Mouse (Mus musculus) kidney, adult 9 months (tissue): ENCODE data around the gene Pex26.
A peak's percentile ranks its signal among the peaks of the same experiment; 100 is the strongest.

Experiments used
- DNase-seq: peaks from one replicate; pipeline ENCODE4 v3.0.0; 2022

The Pex26 gene

DNA sequence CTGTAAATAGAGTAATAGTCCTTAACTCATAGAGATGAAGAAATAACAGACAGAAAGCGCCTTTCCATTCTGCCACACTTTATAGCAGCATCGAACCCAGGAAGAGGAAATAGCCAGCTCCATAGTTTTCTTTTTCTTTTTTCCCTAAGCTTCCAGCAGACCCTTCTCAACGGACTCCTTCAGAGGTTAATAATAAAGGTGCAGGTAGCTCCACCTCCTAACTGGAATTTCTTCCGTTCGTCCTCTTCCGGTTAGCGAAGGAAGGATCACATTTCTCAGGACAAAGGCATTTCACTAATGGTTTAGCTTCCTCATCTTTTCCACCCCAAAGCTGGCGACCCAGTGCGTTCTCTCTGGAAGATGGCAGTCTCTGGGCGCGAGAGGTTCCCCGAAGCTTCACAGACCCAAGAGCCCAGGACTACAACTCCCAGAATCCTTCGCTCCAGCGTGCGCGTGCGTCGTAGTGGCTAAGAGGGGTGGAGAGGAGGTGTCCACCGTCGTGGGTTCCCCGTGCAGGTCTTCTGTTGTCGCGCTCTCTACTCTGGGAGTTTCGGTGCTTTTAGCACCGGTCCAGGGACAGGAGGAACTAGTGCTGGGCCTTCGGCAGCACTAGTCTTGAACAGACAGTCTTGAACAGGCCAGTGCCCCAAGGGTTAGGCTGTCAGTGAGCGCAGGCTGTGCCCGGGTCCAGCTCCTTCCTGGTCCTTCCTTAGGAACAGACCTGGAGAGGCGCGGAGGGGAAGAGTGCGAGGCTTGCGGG is at the start of gene Pex26:
Gene Pex26, plus strand, starts transcription at position 254 of the 760 bp plus-strand sequence.
- peak; percentile 94 for DNase-seq

DNA sequence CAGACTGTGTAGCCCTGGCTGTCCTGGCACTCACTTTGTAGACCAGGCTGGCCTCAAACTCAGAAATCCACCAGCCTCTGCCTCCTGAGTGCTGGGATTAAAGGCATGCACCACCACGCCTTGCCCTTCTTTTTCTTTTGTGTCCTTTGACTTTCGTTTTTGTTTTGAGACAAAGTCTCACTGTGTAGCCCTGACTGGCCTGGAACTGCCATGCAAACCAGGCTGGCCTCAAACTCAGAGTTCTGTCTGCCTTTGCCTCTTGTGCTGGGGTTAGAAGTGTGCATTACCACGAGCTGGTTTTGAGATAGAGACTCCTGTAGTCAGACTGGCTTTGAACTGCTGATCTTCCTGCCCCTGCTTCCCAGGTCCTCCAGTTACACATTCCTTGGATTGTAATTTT is 49.2 kb upstream of the Pex26 start:
- DNase-seq, result no peak

DNA sequence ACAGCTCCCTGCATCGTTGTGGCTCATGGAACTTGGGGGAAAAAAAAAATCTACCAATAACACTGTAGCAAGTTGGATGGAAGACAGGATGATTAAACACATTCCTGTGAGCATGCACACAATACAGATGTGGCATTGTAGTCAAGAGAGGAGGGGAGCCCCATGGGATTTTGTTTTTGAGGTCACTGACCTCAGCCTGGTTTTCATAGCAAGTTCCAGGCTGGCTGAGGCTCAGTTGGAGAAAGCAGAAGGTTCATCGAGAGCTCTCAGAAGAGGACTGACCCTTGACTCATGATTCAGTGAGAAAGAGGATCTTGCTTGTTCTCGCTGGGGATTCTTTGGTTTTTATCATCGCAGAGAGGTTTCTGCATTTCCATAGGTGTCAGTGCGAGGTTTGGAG is 48.6 kb upstream of the Pex26 start:
- DNase-seq, result no peak

DNA sequence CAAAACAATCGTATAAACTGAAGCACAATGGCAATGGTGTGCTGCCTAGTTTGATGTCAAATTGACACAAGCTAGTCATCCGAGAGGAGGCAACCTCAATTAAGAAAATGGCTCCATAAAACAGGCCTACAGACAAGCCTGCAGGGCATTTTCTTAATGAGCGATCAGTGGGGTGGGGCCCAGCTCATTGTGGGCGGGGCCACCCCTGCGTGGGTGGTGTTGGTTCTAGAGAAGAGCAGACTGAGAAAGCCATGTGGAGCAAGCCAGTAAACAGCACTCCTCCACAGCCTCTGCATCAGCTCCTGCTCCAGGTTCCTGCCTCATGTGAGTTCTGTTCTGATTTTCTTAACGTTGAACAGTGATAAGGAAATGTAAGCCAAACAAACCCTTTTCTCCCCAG is 46.2 kb upstream of the Pex26 start:
- DNase-seq, result no peak

DNA sequence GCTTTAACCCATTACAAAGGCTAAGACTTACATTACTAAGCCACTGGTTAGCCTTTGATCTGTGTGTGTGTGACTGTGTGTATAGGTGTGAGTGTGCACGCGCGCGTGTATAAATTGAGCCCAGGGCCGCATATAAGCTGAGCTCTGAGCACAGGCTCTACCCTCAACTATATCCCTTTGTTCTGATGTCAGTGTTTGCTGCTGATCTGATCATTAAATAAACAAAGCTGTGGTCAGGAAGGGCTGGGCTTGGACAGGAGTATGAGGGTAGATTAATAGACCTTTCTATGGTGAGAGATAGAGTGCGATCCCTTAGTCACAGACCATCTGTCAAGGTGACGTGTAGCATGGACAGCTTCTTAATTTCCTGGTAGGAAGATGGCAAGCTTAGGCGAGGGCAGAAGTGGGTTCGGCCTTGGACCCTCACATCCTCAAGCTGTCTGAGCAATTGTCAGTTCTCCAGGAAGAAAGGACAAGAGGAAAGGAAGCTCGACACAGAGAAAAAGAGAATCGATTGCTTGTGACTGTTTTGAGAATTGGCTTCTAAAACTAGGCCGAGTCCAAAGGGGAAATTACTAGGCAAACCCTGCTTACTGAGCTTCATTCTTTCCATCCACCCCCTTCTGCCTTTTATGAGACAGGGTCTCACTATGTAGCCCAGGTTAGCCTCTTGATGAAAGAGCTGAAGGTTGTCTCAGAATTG is 45.0 kb upstream of the Pex26 start:
- DNase-seq, result no peak

DNA sequence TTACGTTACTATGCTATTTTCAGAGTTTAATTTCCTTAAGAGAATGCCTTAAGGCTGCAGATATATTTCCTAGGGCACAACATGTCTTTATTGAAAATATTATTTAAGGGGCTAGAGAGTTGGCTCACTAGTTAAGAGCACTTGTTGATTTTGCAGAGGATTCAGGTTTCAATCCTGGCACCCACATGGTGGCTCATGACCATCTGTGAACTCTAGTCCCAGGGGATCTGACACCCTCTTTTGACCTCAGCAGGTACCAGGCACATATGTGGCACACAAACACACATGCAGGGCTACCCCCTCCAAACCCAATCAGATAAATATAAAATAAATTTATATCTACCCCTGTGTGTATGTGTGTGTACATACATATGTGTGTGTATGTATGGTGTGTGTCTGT is 44.2 kb upstream of the Pex26 start:
- DNase-seq, result no peak

DNA sequence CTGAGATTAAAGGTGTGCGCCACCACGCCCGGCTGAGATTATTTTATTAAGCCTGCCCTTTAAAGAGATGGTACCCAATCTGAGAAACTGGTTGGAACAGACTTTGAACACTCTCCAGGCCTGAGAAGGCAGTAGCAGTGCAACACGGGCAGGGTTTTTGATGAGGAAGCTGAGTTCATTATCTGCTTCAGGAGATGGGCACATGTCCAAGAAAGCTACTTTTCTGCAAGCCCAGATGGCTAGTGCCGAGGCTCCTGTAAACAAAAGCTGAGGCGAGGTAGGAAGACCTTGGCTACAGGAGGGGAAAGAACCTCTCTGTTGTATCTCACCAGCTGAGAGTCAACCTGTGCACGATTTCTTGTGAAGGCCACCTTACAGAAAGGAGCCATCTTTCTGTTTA is 41.2 kb upstream of the Pex26 start:
- no peak for DNase-seq

DNA sequence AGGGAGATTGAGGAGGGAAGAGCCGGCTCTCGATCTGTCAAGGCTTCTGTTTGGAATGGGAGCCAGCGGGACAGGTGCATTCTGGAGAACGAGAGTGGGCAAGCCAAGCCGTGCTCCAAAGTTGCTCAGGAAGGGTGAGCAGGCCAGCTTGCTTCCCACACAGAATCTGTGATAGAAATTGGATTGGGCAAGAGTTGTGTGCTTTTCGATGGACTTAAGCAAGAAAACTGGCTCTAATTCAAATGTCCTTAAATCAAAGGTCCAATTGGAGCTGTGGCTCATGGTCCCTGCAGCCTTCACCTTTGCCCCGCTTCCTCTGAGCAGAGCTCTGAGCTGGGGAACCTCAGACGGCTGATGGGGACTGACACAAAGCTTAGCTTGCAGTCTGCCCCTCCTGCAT is 40.0 kb upstream of the Pex26 start:
- peak; percentile 83 for DNase-seq

DNA sequence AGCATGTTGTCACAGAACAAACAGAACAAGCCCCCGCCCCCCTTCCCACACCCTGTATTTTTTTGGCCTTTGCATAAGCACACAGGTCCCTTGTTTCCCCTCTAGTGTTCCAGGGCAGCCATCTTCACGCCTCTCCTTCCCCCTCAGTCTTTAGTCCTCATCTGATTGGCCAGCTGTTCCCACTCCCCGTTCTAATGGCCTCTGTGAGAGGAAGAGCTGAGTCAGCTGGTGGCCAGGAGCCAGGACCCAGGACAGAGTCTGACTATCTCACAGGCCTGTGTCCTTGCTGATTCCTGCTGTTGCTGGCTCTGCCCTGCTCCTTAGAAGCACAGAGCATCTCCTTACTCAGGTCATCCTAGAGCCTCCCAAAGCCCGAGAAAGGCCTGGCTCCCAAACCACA is 39.4 kb upstream of the Pex26 start:
- peak; percentile 88 for DNase-seq

DNA sequence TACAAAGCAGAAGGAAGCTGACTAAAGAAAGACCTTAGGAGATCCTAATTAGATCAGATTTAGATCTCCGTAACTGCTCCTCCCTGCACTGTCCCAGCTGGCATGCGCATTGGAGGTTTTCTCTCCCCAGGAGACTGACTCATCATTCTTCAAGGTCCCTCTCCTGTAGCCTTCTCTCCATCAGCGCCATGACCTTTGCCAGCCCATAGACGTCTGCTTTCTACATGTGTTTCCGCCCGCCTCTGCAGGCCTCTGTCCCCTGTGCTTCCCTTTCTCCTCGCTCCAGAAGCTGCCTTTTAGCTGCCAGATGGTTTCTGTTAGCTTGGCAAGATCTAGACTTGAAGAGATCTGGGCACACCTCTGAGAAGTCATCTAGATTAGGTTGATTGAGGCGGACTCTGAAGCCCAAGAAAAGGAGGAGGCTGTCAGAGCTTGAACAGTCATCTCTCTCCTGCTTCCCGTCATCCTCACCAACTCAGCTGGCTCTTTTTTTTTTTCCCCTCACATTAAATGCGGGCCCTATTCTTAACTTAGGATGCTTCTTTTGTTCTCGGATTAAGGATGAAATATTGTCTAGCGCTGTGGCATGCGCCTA is 38.4 kb upstream of the Pex26 start:
- DNase-seq, result no peak

DNA sequence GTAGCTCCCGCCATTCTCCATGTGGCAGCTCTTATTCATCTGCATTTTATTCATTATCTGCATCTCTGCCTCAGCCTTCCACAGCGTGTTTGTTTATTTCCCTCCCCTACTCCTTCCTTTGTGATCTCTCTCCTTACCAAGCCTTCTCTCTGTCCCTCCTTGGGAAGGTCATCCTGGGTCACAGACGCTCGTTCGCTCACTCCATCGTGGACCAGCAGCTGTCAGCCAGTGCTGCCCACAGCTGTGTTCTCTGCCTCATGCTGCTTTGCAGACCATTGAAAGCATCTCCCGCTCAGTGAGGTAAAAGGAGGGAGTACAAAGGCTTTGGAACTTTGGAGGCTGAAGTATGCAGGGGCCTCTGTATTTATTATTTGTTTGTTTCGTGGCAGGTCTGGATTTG is 37.6 kb upstream of the Pex26 start:
- no peak for DNase-seq

DNA sequence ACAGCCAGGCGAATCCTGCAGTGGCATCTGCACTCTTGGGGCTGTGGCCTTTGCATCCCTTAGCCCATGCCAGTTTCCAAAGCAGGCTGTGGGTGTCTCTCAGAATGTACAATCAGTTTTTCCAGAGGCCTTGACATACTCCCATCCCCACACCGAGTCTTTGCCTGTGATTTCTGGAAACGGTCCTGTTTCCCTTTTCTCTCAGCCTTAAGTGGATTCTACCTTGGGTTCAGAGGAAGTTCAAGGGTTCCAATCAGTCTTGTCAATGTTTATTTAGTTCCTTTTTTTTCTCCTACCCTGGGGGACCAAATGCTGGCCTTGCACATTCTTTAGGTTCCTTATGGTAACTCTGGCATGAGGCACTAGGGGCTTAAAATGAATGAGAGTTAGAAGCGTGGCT is 36.7 kb upstream of the Pex26 start:
- peak; percentile 44 for DNase-seq

DNA sequence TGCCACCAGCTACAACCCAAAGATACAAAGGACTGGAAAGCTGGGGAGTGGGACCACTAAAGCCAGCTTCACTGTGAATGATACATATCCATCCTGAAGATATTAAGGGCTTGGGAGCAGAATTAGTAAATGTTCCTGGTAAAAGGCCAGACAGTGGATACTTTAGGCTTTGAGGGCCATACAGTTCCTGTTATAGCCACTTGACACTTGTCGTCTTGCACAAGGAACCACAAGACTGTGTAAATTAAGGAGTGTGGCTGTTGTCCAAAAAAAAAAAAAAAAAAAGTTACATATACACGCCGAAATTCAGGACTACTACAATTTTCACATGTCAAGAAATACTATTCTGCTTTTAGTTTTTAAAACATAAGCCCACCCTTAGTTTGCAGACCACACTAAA is 35.1 kb upstream of the Pex26 start:
- DNase-seq, result no peak

DNA sequence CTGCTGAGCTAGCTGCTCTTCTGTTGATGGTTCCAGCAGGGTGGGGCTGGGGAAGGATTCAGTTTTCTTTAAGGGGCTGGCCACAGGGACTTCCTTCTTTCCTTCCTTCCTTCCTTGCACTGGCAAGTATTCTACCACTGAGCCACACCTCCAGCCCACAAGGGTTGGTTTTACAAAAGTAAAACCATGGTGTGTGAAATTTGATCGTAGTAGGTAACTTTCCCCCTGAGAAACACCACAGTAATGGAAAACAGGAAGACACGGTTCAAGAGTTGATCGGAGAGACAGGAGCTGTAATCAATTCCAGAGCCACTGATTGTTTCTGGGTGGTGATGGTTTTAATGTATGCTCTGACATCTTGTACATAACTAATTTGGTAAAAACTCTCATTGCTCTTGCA is 34.0 kb upstream of the Pex26 start:
- no peak for DNase-seq

DNA sequence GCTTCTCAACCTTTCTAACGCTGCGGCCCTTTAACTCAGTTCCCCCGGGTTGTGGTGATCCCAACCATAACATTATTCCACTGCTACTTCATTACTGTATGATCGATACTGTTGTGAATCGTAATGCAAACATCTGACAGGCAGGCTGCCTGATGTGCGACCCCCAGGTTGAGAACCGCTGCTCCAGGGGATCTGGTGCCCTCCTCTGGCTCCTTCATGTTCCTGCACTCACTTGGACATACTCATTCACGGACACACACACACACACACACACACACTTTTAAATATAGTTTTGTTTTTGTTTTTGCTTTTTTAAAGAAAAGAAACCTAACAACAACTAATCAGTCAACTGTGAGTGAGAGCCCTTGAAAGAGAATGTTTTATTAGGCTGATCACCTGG is 33.3 kb upstream of the Pex26 start:
- DNase-seq, result no peak

DNA sequence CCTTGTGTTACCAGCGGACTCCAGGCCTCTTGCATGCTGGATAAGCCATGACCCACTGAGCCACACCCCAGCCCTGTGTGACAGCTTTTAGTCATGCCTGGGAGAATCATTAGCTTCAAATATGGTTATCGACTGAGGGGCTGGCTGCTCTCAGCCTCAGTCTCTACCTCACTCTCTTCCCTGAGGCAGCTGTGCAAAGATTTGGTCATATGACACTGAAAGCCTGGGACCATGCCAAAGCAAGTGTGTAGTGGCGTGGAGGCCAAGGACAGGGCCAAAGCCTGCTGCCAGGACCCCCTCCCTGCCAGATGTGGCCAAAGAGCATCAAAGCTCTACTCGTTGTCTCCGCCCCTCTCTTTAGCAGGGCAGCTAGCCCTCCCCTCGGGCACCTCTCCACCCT is 31.7 kb upstream of the Pex26 start:
- peak; percentile 56 for DNase-seq

DNA sequence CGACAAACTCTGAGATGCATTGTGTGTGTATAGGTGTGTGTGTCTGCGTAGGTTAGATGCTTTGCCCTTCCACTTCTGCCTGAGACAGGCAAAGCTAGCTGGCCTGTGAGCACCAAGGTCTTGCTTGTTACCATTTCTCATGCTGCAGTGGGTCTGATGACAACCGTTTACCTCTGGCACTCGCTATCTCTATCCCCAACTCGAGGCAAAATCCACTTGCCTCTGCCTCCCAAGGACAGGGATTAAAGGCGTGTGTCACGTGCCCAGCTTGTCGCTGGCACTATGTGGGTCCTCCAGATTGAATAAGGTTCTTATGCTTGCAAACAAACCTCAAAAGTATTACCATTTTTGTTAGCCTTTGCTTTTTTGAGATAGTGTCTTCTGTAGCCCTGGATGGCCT is 30.3 kb upstream of the Pex26 start:
- no peak for DNase-seq

DNA sequence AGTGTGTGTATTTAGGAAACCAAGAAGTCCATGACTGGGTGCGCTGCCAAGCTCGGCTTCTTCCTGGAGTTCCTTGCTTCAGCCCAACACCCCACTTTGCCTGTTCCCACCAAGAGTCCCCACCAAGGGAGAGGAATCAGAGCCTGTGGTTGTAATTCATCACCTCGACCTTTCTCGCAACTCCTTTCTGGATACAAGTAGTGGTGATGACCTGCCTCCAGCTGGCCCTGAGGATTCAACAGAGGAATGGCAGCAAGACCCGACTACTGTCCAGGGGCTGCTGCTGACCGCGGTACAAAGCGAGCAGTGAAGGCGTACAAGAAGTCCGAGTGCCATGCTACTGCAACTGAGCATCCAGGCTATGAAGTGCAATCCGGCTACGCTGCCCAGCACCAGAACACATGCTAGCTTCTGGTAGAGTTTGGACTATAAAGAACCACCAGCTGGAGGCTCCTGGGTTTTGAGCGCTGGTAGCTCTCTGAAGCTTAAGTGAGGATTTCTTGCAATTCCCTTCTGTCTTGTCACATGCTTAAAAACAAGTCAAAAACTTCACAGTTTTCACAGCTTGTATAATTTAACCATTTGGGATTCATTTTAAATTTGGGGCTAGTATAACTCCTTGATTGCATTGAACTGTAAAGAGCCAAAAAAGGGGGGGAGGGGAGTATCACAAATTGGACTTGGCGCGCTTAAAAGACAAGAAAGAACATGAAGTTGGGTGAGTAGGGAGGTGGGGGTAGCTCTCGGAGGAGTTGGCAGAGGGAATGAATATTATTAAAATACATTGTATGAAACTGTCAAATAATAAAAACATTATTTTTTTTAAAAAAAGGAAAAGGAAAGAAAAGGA is 28.8 kb upstream of the Pex26 start:
- no peak for DNase-seq

DNA sequence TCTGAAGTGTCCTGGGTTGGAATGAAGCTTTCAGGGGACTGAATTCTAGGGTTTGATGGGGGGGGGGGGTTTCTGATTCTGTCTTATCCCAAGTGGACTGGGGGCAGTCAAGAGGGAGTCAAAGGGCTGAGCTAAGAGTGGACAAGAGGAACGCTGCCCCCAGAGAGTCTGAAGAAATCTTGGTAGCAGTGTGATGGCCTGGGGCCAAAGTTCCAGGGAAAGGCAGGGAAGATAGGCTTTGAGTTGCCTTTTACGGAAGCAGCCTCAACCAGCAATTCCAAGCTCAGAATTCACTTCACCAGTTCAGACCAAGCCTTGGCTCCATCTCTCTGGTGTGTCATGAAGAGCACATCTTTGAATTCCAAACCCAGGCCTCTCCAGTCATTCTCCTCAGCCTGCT is 27.4 kb upstream of the Pex26 start:
- DNase-seq, result no peak

DNA sequence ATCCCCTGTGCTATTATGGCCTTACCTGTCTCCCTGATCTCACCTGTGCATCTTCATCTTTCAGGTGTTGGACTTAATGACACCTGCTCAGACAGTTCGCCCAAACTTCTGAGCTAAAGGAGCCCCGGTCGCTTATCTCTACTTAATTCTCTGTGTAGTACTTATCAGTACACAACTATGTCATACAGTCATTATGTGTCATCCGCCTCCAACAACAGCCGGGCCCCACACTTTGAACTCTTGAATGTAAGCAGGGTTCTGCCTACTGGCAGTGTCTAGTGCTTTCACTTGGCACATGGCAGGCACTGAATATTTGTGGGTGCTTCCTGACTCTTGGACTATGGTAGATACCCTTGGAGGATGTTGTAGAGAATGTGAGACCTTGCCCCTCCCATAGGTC is 23.9 kb upstream of the Pex26 start:
- DNase-seq, result no peak

DNA sequence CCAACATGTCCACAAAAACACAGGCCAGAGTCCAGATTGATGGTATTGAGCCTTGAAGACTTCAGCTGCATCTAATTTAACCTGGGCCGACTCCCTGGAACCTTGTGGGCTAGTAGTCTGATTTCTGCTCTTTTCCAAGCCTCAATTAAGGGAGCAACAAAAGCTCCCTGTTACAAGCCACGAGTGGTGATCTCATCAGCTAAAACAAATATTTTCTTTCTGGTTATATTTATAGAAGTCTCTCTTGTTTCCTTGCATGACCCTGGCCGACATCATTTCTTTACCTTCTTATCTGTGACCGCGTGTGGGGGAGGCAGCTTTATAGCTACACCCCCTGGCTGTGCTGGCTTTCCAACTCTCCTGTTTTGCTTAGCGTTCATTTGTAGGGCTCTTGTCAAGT is 23.3 kb upstream of the Pex26 start:
- no peak for DNase-seq

DNA sequence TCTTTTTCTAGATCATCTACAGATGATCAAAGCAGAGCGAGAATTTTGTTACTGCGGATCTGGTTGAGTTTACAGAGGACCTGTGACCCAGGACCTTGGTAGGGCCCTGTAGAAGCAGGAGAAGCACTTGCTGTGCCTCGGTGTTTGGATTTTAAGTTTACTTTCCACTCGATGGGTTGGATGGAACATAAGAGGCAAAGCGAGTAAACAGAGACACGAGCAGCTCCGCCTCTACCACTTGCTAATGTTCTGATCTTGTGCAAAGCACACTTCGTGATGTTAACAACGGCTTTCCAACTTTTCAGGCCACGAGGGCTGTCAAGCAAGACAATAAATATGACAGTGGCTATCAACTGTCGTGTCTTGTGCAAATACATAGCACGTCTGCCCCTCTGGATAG is 20.9 kb upstream of the Pex26 start:
- DNase-seq, result no peak

DNA sequence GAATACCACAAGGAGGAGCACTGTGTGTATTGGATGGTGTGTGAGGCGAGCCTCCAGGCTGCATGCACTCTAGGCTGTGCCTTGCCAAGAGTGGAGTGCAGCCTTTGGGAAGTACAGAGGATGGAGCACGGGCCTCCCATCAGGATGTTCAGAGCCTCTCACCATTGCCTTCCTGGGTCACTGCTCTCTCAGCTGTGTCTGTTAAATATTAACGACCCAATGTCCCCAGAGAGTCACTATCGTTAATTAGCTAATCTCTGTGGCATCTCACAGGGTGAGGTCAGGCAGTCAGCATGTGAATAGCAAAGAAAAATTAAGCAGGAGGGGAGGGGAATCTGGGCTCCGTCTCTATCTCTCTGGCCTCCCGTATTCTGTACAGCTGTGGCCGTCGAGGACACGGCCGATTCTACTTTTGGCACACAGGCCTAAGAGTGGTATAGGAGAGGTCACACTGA is 17.3 kb upstream of the Pex26 start:
- peak; percentile 82 for DNase-seq
